Mouse (Mus musculus) cerebellum, adult 9-10 months (tissue): ENCODE results near the gene Pycr2.
"Not testable (repeated sequence)": the region's sequence is repeated elsewhere in the genome, so short reads cannot be mapped to it uniquely, and the experiment has no call there.

Experiments
- DNase-seq: peaks from one replicate; pipeline ENCODE4 v3.0.0; 2022

Pycr2 gene

DNA sequence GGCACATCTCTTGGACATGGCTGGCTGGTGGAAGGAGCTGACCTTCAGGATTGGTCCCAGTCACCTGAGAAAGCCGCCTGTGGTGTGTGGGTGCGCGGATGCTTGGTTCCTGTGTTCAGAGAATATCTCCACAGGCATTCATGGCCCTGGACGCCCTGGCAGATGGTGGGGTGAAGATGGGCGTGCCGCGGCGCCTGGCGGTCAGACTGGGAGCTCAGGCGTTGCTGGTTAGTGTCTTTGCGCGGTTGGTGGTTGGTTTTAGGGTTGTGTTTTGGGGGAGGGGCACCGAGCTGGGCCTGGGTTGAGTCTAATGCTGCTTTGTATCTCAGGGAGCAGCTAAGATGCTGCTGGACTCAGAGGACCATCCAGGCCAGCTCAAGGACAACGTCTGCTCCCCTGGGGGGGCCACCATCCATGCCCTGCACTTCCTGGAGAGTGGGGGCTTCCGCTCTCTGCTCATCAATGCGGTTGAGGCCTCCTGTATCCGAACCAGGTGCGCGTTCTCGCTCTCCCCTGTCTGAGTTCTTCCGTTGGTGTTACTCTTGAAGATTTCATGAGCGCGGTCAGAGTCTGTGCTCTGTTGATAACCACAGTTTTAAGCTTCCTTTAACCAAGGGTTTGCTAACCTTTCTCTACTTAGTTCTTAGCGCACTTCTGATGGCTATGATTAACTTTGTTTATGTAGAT lies 2.5 kb downstream of the Pycr2 start:
- DNase-seq = no peak

DNA sequence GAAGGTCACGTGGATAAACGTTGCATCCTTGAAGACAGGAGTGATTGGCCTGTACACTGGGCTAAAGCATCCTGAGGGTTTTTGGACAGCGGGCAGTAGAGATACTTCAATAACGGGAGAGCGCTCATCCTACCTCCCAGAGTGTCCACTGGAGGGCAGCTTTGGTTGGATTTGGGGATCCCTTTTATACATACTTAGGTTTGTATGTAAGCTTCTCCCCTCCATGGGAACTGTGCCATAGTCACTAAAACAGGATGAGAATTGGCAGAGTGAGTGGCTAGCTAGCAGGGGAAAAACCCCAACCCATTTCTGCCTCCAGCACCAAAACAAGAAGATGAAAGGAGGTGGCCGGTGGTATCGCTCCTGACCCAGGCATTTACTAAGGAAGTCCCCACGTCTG lies 7.0 kb downstream of the Pycr2 start:
- no peak for DNase-seq

DNA sequence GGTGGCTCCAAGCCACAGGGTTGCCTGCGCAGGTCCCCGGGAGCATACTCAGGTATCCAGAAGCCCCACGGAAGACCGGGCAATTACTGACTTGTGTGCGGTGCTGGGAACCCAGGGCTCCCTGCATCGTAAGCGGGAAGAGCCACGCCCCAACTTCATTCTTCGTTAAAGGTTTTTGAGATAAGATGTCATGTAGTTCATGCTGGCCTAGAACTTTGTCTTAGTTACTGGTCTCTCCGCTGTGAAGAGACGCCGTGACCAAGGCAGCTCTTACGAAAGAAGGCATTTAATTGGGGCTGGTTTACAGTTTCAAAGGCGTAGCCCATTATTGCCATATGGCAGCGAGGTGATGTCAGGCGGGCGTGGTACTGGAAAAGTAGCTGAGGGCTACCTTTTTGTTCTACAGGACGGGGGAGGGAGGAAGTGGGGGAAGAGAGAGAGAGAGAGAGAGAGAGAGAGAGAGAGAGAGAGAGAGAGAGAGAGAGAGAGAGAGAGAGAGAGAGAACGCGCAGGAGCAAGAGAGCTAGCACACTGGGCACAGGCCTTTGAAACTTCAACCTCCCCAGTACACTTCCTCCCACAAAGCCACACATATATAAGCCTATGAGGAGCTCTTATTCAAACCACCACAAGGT lies 7.7 kb downstream of the Pycr2 start:
- no peak for DNase-seq

DNA sequence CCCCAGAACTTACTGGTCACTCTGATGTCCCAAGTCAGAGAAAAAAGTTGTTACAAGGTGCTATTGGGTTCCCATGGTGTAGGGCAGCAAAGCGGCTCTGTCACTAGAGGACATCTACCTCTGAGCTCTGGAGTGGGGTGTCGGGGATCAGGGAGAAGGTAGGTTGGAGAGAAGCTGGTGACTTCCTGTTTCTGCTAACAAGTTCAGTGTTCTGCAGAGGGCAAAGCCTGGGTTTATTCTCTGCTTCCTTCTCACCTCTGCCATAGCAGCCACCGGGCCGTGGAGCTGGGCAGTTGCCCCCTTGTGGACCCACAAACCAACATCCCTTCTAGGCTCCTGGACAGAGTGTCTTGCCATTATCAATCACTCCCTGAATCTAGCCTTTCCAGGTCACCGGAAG lies 8.7 kb downstream of the Pycr2 start:
- no peak for DNase-seq

DNA sequence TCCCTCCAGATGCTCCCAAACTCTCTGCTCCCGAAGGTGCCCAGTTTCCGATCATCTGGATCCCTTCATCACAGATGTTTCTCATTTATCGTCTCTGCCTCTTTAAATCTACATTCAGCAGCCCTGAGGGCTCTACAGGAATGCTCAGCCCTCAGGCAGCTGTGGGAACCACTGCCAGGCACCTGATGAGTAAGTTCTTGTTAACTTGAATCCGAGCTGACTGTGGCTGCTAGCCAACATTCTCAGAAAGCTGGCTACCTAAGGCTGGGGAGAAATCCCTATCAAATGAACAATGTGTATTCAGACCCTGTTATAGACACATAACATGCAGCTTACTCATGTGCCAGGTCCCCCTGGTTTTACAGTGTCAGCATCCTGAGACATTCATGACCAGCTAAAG lies 9.7 kb downstream of the Pycr2 start:
- no peak for DNase-seq

DNA sequence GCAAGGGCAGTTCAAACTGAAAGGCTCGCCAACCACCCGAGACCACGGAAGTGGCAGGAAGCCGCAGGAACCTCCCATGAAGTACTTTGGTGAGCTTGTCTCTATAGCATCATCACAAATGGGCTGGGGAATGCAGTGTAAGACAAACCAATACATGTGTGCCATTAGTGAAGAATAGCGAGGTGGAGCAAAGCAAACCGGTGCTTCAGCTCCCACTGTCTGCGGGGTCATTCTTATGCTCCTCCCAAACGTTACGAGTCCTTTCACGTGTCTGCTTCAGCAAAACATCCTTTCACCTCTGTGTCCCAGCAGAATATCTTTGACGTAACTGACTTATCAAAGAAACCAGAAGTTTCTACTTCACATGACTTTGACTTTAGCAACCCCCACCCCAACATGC lies 12.3 kb downstream of the Pycr2 start:
- no peak for DNase-seq

DNA sequence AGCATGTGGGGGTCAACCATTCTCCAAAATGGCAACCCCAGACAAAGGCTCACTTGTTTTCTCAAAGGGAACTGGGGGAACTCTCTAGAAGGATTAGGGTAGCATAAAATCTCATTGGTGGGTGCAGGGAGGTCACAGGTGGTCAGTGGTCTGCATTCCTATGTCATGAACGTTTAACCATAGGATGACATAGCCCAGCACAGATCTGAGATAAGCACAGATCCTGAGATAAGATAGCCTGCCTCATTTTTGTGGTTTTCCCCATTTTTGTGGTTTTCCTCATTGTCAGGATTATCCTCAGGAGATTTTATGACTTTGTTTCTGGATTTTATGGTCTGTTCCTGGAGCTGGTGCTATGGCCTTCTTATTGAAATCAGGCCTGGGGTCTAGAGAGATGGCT lies 13.0 kb downstream of the Pycr2 start:
- DNase-seq = no peak

DNA sequence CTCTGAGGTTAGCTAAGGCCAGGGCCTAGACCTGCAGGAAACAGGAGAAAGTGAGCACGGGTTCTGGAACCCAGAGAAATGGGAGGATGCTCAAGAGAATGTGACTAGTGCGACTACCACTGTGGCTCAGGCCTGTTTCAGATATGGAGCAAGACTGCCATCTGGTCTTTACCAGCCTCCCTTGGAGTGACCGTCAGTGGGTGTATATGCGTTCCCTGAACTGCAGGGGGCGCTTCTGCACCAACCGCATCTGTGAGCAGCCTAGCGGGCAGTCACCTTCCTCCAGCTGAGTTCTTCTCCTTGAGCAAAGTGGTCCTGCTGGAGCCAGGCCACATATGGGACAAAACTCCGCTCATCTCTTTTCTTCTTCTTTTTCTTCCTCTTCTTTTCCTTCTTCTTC lies 15.6 kb downstream of the Pycr2 start:
- no peak for DNase-seq

DNA sequence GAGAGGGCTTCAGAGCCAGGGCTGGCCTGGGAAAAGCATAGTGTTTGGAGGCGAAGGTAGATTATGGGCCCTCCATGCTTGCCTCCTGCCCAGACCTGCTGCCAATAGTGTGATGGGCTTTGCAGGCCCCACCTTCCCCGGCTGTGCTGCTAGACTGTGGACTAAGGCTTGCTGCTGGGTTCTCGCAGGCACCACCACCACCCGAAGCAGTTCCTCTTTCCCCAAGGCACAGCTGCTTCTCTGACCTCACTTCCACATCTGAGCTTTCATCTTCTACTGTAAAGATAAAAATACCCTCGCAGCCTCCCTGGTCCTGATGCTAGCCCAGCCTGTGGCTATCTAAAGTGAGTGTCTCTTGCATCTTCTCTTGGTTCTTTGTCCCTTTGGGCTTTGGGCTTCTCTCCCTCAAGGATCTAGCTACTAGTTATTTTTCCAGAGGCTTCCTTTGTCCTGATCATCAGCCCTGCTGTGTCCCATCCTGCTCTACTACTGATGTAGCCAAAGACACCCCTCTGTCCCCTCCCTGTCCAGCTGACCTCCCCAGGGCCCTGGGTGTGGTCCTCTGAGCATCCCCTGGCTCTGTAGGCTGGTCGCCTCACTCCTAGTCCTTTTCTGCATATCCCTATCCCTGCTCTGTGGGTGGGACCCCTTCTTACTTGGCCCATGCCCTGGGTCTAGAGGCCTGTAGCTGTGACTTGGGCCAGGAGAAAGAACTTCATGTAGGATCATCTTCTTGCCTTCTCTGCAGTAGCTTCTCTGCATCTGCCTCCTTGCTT lies 18.4 kb downstream of the Pycr2 start:
- no peak for DNase-seq

DNA sequence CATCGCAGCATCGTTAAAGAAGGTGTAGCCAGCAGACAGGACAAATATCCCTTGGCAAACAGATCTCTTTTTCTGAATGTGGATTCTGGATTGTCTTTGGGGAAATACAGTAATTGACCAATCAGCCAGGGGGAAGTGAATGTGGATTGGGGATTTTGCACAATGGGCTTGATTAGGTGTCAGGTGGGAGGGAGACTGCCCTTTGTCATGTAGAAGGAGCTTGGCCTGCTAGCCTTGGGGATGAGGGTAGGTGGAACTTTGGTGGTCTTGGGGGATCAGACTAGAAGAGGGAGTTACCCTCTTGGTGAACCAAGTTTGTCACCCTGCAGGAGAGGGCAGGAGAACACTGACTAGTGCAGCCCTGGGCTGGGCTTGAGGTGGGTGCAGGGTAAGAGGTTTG lies 20.6 kb downstream of the Pycr2 start:
- DNase-seq = no peak

DNA sequence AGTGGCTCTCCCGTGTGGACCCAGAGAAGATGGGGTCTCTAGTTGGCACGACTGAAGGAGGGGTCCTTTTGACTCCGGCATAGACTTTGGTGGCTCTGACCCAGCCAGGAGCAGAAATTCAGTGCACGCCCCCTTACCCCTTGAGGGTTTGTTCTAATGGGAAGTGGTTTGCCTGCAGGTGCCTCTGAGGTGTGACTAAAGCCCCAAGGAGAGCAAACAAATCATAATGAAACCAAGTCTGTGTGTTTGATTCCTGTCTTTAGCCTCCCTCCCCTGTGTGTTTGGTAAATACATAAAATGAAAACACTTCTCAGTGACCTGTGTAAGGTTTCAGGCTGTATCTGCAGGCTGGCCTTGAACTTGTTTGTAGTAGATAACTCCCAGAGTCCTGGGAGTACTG lies 22.2 kb downstream of the Pycr2 start:
- DNase-seq = no peak

DNA sequence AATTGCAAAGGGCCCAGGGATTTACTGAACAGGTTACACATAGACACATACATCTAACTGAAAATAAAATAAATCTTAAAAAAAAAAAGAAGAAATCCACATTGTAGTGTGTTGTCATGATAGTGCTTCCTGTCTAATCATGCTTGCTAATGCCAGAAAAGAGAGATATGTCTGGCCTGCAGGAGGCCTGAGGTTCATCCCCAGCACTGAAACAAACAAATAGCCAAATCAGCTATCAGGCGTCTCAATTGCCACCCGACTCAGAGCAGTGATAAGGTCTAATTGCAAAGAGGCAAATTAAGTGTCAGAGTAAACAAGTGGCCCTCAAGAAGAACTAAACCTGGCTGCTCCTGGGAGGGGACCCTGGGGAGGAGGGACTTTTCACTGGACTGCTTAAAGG lies 25.5 kb downstream of the Pycr2 start:
- DNase-seq = no peak

DNA sequence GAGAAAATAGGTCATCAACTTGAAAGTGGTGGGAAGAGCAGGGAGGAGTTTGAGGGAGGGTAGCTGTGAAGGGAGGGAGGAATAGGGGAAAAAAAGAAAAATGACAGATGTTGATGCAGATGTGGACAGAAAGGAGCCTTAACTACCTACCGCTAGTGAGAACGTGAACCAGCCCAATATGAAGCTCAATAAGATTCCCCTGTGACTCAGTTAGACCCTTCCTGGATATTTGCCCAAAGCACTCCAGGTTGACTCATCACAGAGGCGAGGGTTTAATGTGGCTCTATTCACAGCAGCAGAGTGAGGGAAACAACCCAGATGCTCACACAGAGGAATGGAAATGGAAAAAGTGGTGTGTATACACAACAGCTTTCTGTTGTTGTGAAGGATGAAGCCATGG lies 27.0 kb downstream of the Pycr2 start:
- DNase-seq = no peak

DNA sequence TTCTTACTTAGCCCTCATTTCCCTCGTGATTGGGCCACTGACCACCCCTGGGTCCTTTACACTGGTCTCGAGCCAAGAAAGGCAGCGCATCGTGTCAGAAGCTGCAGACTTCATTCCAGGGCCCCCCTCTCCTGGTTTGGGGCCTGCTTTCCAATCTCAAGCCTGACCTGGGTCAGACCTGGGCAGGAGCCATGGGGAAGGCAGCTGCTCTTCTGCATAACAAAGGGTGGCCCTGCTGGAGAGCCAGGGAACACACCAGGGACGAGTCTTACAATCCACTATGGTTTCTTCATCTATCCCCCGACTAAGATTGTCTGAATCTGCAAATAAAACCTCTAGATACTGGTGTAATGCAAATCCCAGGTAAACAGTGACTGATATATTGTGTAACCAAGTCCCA lies 29.6 kb downstream of the Pycr2 start:
- no peak for DNase-seq

DNA sequence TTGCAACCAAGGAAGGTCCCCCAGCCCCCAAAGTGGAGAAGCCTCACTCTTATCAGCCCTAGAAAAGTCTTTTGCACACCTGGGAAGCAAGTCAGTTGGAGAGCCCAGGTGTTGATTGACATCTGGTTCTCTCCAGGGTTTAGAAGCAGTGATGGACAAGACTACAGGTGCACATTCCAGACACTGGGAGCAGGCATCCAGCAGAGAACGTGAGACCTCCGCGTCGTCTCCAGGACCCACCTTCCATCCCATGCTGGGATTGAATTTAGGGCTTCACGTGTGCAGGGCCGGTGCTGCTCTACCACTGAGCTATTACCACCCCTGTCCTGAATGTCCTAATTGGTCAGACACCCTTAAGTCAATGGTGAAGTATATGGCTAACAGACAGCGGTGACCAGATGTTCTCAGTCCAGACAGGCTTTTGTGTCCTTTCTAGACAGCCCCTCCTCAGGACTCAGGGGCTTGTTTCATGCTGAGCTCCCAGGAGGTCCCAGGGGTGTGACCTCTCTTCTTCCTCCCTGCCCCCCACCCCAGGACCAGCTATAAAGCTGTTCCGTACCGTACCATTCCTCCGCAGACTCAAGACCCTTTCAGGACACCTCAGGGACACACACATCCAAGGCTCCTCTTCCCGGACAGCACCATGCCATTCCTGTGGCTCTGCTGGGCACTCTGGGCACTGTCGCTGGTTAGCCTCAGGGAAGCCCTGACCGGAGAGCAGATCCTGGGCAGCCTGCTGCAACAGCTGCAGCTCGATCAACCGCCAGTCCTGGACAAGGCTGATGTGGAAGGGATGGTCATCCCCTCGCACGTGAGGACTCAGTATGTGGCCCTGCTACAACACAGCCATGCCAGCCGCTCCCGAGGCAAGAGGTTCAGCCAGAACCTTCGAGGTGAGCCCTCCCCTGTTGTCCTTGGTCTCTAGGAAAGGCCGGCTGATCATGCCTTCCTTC lies 30.6 kb downstream of the Pycr2 start, which contains the start of gene Lefty1:
Gene Lefty1 (plus strand): TSS at position 556 of the 953 bp plus-strand sequence.
- DNase-seq = no peak

DNA sequence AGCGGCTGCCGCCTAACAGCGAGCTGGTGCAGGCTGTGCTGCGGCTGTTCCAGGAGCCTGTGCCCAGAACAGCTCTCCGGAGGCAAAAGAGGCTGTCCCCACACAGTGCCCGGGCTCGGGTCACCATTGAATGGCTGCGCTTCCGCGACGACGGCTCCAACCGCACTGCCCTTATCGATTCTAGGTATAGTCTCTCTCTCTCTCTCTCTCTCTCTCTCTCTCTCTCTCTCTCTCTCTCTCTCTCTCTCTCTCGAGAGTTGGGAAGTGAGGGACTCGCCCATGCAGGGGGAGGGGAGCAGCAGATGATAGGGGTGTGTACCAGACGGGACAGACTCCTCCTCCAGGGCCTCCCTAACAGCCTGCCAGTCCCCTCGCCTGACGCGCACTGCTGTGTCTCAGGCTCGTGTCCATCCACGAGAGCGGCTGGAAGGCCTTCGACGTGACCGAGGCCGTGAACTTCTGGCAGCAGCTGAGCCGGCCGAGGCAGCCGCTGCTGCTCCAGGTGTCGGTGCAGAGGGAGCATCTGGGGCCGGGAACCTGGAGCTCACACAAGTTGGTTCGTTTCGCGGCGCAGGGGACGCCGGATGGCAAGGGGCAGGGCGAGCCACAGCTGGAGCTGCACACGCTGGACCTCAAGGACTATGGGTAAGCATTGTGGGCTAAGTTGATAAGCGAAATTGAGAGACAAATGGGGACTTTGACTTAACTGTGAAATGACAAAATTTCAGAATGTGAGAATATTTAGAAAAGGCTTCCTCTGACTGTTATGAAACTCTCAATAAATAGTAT lies 32.7 kb downstream of the Pycr2 start:
- not testable (repeated sequence) for DNase-seq

DNA sequence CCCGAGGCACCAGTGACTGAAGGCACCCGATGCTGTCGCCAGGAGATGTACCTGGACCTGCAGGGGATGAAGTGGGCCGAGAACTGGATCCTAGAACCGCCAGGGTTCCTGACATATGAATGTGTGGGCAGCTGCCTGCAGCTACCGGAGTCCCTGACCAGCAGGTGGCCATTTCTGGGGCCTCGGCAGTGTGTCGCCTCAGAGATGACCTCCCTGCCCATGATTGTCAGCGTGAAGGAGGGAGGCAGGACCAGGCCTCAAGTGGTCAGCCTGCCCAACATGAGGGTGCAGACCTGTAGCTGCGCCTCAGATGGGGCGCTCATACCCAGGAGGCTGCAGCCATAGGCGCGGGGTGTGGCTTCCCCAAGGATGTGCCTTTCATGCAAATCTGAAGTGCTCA lies 33.5 kb downstream of the Pycr2 start:
- not testable (repeated sequence) for DNase-seq

DNA sequence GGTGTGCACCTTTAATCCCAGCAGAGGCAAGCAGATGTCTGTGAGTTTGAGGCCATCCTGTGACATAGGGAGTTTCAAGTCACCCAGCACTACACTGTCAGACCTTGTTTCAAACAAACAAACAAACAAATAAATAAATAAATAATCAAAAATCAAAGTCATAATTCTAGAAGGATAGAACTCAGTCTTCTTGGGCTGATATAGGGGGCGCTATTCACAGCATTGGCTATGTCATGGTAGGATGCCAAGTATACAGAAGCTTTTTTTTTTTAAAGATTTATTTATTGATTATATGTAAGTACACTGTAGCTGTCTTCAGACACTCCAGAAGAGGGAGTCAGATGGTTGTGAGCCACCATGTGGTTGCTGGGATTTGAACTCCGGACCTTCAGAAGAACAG lies 34.7 kb downstream of the Pycr2 start:
- not testable (repeated sequence) for DNase-seq

DNA sequence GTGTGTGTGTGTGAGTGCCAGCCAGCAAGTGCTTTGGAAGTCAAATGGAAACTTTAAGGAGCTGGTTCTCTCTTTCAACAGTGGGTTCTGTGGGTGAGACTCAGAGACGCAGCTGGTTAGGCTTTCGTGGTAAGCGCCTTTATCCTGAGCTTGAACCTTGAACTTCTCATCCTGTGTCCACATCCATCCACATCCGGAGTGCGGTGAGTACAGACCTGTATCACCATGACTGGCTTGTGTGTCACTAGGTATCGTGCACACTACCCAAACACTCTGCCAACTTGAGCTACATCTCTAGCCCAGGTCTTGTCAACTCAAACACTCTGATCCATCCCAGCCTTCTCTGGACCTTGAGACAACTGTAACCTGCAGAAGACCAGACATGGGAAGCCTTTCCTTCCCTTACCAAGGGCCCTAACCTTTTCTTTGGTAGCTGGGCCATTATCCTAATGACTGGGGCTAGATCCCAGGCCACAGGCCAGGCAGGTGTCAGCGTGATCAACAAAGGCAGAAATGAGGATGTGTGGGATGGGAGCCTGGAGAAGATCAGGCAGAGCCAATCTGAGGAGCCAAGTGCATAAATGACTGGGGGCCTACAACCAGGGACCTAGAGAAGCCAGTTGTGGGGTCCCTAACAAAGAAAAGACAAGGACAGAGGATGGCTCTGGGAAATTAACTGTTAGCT lies 36.8 kb downstream of the Pycr2 start:
- no peak for DNase-seq

DNA sequence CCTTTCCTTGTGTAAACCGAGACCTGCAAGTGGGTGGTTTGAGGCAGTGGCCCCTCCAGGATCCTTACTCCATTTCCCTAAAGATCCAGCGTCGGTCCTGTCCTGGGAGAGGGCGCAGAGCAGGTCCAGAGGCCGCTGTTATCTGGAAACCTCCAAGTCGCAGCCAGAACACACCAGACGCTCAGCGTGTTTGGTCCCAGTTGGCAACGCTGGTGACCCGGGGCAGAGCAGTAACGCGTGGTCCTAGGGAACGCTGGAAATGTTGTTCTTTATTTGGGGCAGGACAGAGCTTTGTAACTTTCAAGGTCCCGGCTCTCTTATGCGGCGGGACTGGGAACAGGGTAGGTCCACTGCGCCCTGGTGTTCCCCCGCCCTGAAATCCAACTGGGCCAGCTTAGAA lies 37.6 kb downstream of the Pycr2 start:
- no peak for DNase-seq
